Mouse (Mus musculus): ENCODE data around the gene Gm8165.
"Not testable (repeated sequence)": the region's sequence is repeated elsewhere in the genome, so short reads cannot be mapped to it uniquely, and the experiment has no call there.

Gm8165 gene

DNA sequence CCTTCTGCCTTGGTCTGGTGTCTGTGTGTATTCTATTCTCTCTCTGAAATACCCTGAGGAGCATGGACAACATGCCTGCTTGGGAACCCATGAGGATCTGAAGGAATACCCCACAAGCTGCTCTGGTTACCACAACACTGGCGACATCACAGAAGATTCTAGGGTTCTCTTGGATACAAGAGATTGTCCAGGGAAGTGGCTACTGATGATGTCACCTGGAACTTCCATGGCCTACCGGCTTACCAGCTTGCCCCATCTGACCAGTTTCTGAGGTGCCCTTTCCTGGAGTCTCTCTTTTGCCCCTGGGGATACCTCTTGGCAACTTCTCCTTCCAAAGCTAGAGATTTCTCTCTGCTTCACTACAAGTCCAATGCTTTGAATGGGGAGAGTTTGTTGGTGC is at the start of gene Gm8165:
Gene Gm8165, minus strand, starts transcription at position 101 of the 400 bp plus-strand sequence.
- not testable (repeated sequence) for DNase-seq (ENCODE audit: extremely low read depth, insufficient read length, low spot score)

DNA sequence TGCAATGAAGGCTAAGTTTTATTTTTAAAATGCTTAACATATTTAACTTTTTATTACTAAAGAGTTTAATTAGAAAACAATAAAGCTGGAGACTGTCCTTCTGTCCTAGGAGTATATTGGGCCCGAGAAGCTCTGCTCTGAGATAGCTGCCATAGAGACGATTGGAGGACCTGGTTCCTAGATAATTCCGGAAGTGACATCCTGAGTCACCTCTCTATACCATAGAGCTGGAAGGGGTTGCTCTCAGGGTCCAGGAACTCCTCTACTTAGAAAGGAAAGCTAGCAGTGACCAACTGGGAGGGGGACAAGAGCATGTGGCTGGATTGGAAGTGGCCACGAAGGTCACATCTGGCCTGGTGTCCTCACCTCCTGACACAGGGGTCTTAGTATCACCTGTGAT is 20.6 kb upstream of the Gm8165 start, which contains the start of gene Gm7324:
Gene Gm7324, plus strand, starts transcription at position 208 of the 400 bp plus-strand sequence.
- peak; percentile 61 for DNase-seq (ENCODE audit: extremely low read depth, insufficient read length, low spot score)

All from 3134 (cell line).